Mouse (Mus musculus): ENCODE data around the gene Saxo2.

Saxo2 gene

GRCm38 (mm10) chr7:82648353-82649080 lies at the start of gene Saxo2, which contains the start of gene Efl1:
Saxo2 (minus strand) TSS chr7:82648528.
Efl1 (plus strand) TSS chr7:82648614.
- DNase-seq (ENCODE audit: low read depth, low spot score): peak; percentile 93

GRCm38 (mm10) chr7:82697668-82698067 lies 49.3 kb upstream of the Saxo2 start:
- peak; percentile 79 for DNase-seq (ENCODE audit: low read depth, low spot score)

- DNase-seq (ENCODE audit: low read depth, low spot score): no peak
Observed at GRCm38 (mm10) chr7:82691021-82691738, 42.9 kb upstream of the Saxo2 start.

GRCm38 (mm10) chr7:82688736-82689135 lies 40.4 kb upstream of the Saxo2 start:
- no peak for DNase-seq (ENCODE audit: low read depth, low spot score)

GRCm38 (mm10) chr7:82679901-82680300 lies 31.6 kb upstream of the Saxo2 start:
- DNase-seq (ENCODE audit: low read depth, low spot score): no peak

GRCm38 (mm10) chr7:82676834-82677233 lies 28.5 kb upstream of the Saxo2 start:
- DNase-seq (ENCODE audit: low read depth, low spot score): peak; percentile 10

GRCm38 (mm10) chr7:82676001-82676400 lies 27.7 kb upstream of the Saxo2 start:
- no peak for DNase-seq (ENCODE audit: low read depth, low spot score)

GRCm38 (mm10) chr7:82664604-82665003 lies 16.3 kb upstream of the Saxo2 start:
- DNase-seq (ENCODE audit: low read depth, low spot score): no peak

- no peak for DNase-seq (ENCODE audit: low read depth, low spot score)
Observed at GRCm38 (mm10) chr7:82649081-82649445, 735 bp upstream of the Saxo2 start.

GRCm38 (mm10) chr7:82647909-82648308 lies 419 bp downstream of the Saxo2 start:
- DNase-seq (ENCODE audit: low read depth, low spot score): no peak

GRCm38 (mm10) chr7:82647183-82647582 lies 1.1 kb downstream of the Saxo2 start:
- DNase-seq (ENCODE audit: low read depth, low spot score): no peak

GRCm38 (mm10) chr7:82625342-82625741 lies 23.0 kb downstream of the Saxo2 start:
- peak; percentile 76 for DNase-seq (ENCODE audit: low read depth, low spot score)

- no peak for DNase-seq (ENCODE audit: low read depth, low spot score)
Observed at GRCm38 (mm10) chr7:82609629-82610028, 38.7 kb downstream of the Saxo2 start.

GRCm38 (mm10) chr7:82605425-82605824 lies 42.9 kb downstream of the Saxo2 start:
- no peak for DNase-seq (ENCODE audit: low read depth, low spot score)

GRCm38 (mm10) chr7:82602008-82602407 lies 46.3 kb downstream of the Saxo2 start:
- no peak for DNase-seq (ENCODE audit: low read depth, low spot score)

GRCm38 (mm10) chr7:82590931-82591330 lies 57.4 kb downstream of the Saxo2 start:
- DNase-seq (ENCODE audit: low read depth, low spot score): no peak

Measured in ES-CJ7 (cell line).